Mouse (Mus musculus) forebrain, embryonic 15.5 days (tissue): Measurements from ENCODE around the gene Nap1l1. TPM values are rescaled to one million over a fixed set of nuclear protein-coding genes. Genes with fewer than 3 reads are reported as not detected.

ENCODE experiments used
- ATAC-seq: fragments of 200-750 bp; cut with Nextera tagmentation; replicated peaks from 2 replicates; pipeline ENCODE4 v1.8.0; 2017; ENCODE audit warnings: mild to moderate bottlenecking, moderate TSS enrichment, moderate library complexity
- H3K27ac ChIP-seq: fragments of 300-500 bp; sonication (generic); replicated peaks from 2 replicates; pipeline ENCODE4 v1.5.1; 2015; ENCODE audit warnings: mild to moderate bottlenecking, inconsistent platforms
- H3K27me3 ChIP-seq: fragments of 300-500 bp; sonication (generic); 2 replicates; pipeline ENCODE4 v1.6.1; 2015; ENCODE audit warnings: inconsistent platforms
- H3K36me3 ChIP-seq: fragments of 300-500 bp; sonication (generic); 2 replicates; pipeline ENCODE4 v1.6.1; 2015; ENCODE audit warnings: mild to moderate bottlenecking, inconsistent platforms
- H3K4me1 ChIP-seq: fragments of 300-500 bp; sonication (generic); 2 replicates; pipeline ENCODE4 v1.6.1; 2015; ENCODE audit warnings: inconsistent platforms
- H3K4me2 ChIP-seq: fragments of 300-500 bp; sonication (generic); replicated peaks from 2 replicates; pipeline ENCODE4 v1.6.1; 2015; ENCODE audit warnings: mild to moderate bottlenecking, inconsistent platforms
- H3K4me3 ChIP-seq: fragments of 300-500 bp; sonication (generic); 2 replicates; pipeline ENCODE4 v1.5.1; 2015; ENCODE audit warnings: mild to moderate bottlenecking, inconsistent platforms
- H3K9ac ChIP-seq: fragments of 300-500 bp; sonication (generic); replicated peaks from 2 replicates; pipeline ENCODE4 v1.6.1; 2015; ENCODE audit warnings: mild to moderate bottlenecking, inconsistent platforms
- H3K9me3 ChIP-seq: fragments of 300-500 bp; sonication (generic); 2 replicates; pipeline ENCODE4 v1.6.1; 2016; ENCODE audit warnings: inconsistent platforms
- WGBS: fragments of 180-500 bp; shearing (Covaris S2); methylation state at CpG from one replicate; pipeline ENCODE4 v1.1.7; 2015; ENCODE audit warnings: mixed read lengths; 5-methylcytosine and 5-hydroxymethylcytosine counted together
- polyA plus RNA-seq: library from polyadenylated mRNA; unstranded; fragments of >200 nt; fragmentation: Nextera tagmentation; extraction: Ambion mirVana; gene quantifications from 2 replicates; pipeline ENCODE4 v1.2.1, GENCODE M21; 2015

The Nap1l1 gene
- polyA plus RNA-seq, 1 experiment from 2014 or later: 219 TPM

- no peaks in the 10 kb centered on the region; the same call in 1 of the 2 replicates for H3K4me1 ChIP-seq
- no peaks in the 10 kb centered on the region for H3K9me3 ChIP-seq
- no peak for ATAC-seq
- no peak overlapping the region for H3K27ac ChIP-seq
- no peaks in the 10 kb centered on the region for H3K27me3 ChIP-seq
- no peak overlapping the region for H3K4me2 ChIP-seq
- H3K4me3 ChIP-seq: no peak overlapping the region
- no peaks in the 10 kb centered on the region for H3K36me3 ChIP-seq
- 55% methylated on average over 9 of the region's 9 CpGs for WGBS
- H3K9ac ChIP-seq: no peak overlapping the region
Observed at GRCm38 (mm10) chr10:111459040-111459439, 14.0 kb upstream of the Nap1l1 start.

DNA sequence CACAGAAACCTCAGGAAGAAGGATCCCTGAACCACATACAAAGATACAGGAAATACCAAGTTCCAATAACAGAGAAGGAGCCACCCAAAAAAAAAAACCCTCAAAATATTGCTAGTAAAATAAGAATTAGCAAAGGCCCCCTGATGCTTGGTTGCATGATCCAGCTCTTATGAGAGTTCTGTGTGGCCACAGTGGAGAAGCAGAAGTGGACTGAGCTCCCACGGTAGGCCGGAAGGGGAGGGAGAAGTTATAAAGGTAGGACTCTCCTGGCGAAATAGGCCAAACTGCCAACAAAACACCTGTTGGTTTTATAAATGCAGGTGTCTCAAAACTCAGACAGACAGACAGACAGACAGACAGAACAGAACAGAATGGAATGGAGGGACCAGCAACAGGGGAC lies 13.1 kb upstream of the Nap1l1 start:
- Histone ChIP-seq H3K9ac (no peak overlapping the region), H3K27me3 (no peaks in the 10 kb centered on the region), H3K4me1 (no peaks in the 10 kb centered on the region; the same call in 1 of the 2 replicates), H3K27ac (no peak overlapping the region), H3K36me3 (no peaks in the 10 kb centered on the region), H3K9me3 (no peaks in the 10 kb centered on the region), H3K4me3 (no peak overlapping the region), H3K4me2 (no peak overlapping the region)
- ATAC-seq: no peak
- 77% methylated on average over 3 of the region's 3 CpGs for WGBS

DNA sequence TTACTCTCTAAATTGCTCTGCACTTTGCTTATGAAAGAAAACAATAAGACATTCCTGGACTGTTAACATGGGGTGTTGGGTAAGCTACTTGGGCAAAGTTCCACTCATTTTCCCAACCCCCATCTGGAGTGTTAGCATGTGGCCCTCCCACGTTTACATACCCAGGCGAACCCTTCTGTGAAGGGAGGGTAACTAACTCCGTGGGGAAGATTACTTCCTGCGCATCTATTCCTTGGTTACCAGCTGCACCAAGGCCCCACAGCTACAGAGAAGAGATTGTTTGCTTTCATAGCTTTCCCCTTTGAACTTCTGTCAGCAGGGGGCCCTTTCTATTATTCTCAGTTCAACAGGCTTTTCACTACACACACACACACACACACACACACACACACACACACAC lies 12.6 kb upstream of the Nap1l1 start:
- WGBS: 3% methylated on average over 4 of the region's 4 CpGs
- H3K9ac ChIP-seq: no peak overlapping the region
- no peaks in the 10 kb centered on the region for H3K9me3 ChIP-seq
- H3K4me1 ChIP-seq: no peaks in the 10 kb centered on the region; the same call in 1 of the 2 replicates
- no peak overlapping the region for H3K27ac ChIP-seq
- H3K36me3 ChIP-seq: no peaks in the 10 kb centered on the region
- no peak overlapping the region for H3K4me3 ChIP-seq
- H3K4me2 ChIP-seq: no peak overlapping the region
- ATAC-seq: no peak
- no peaks in the 10 kb centered on the region for H3K27me3 ChIP-seq

GRCm38 (mm10) chr10:111464833-111465232 lies 8.2 kb upstream of the Nap1l1 start:
- H3K4me2 ChIP-seq: no peak overlapping the region
- no peak for ATAC-seq
- H3K4me1 ChIP-seq: no peaks in the 10 kb centered on the region
- H3K36me3 ChIP-seq: no peaks in the 10 kb centered on the region
- no peaks in the 10 kb centered on the region for H3K9me3 ChIP-seq
- WGBS: 88% methylated on average over 1 of the region's 1 CpGs
- no peak overlapping the region for H3K4me3 ChIP-seq
- H3K27ac ChIP-seq: no peak overlapping the region
- H3K9ac ChIP-seq: no peak overlapping the region
- H3K27me3 ChIP-seq: no peaks in the 10 kb centered on the region

- Histone ChIP-seq H3K27me3 (no peaks in the 10 kb centered on the region), H3K27ac (no peak overlapping the region), H3K4me2 (no peak overlapping the region), H3K9ac (no peak overlapping the region), H3K9me3 (no peaks in the 10 kb centered on the region), H3K4me1 (no peaks in the 10 kb centered on the region), H3K36me3 (no peaks in the 10 kb centered on the region), H3K4me3 (no peak overlapping the region)
- WGBS: 52% methylated on average over 2 of the region's 2 CpGs
- no peak for ATAC-seq
Observed at GRCm38 (mm10) chr10:111465409-111465808, 7.6 kb upstream of the Nap1l1 start.

DNA sequence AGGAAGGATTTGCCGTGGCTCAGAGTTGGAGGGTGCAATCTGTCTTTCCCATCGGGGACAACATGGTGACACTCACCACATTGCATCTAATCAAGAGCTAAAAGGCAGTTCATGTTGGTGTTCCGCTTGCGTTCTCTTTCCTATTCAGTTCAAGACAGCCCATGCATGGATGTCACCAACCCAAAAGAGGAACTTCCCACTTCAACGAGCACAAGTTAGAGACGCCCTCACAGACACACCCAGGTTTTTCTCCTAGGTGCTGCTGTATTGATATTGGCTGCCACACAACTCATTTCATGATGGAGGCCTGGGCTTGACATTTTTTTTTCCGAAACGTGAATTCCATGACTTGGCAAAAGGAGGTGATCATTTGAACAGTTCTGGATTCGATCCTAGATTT lies 1.9 kb upstream of the Nap1l1 start:
- H3K4me1 ChIP-seq: peaks cover 31% of the 10 kb centered on the region
- H3K9me3 ChIP-seq: no peaks in the 10 kb centered on the region
- H3K27ac ChIP-seq: no peak overlapping the region
- no peak overlapping the region for H3K4me2 ChIP-seq
- no peak overlapping the region for H3K9ac ChIP-seq
- H3K36me3 ChIP-seq: no peaks in the 10 kb centered on the region
- ATAC-seq: no peak
- no peaks in the 10 kb centered on the region for H3K27me3 ChIP-seq
- WGBS: 87% methylated on average over 9 of the region's 9 CpGs
- no peak overlapping the region for H3K4me3 ChIP-seq

- peaks cover 47% of the 10 kb centered on the region for H3K4me1 ChIP-seq
- peak overlapping the region; percentile 94 for H3K4me3 ChIP-seq
- H3K27me3 ChIP-seq: no peaks in the 10 kb centered on the region
- H3K4me2 ChIP-seq: peak overlapping the region; percentile 61
- H3K27ac ChIP-seq: peak overlapping the region; percentile 99
- H3K9me3 ChIP-seq: no peaks in the 10 kb centered on the region
- peak overlapping the region; percentile 94 for H3K9ac ChIP-seq
- ATAC-seq: peak; percentile 69
- under 1% methylated on average over 53 of the region's 58 CpGs for WGBS
- no peaks in the 10 kb centered on the region for H3K36me3 ChIP-seq
Observed at GRCm38 (mm10) chr10:111473511-111474371, 718 bp downstream of the Nap1l1 start.

GRCm38 (mm10) chr10:111476301-111476700 lies 3.3 kb downstream of the Nap1l1 start:
- H3K4me2 ChIP-seq: peak overlapping the region; percentile 29
- H3K27me3 ChIP-seq: no peaks in the 10 kb centered on the region
- no peaks in the 10 kb centered on the region for H3K36me3 ChIP-seq
- H3K9me3 ChIP-seq: no peaks in the 10 kb centered on the region
- no peak overlapping the region for H3K27ac ChIP-seq
- ATAC-seq: no peak
- 29% methylated on average over 4 of the region's 4 CpGs for WGBS
- H3K4me1 ChIP-seq: peaks cover 55% of the 10 kb centered on the region
- no peak overlapping the region for H3K4me3 ChIP-seq
- no peak overlapping the region for H3K9ac ChIP-seq

DNA sequence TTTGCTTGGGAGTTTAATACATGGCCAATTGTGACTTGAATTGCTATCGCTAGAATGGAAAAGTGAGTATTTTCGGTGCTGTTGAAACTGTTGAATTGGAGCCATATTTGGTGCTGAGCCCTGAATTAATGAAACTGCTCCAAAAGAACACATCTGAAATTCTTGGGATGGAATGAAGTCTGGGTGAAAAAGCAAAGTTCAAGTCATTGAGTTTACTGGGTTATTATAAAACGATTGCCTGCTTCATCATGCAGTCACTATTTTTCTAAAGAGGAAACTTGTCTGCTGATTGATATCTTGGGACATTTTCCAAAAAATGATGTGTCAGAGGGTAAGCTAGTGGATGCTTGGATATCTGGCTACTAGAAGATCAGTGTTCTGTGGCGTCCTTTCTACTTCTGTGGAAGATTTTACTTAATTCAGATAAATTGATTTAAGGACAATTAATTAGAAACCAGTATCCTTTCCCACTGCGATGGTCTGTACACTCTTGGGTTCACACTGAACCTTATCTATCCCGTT lies 4.0 kb downstream of the Nap1l1 start:
- 81% methylated on average over 6 of the region's 6 CpGs for WGBS
- Histone ChIP-seq H3K4me2 (no peak overlapping the region), H3K4me3 (no peak overlapping the region), H3K4me1 (peaks cover 52% of the 10 kb centered on the region), H3K27me3 (no peaks in the 10 kb centered on the region), H3K9me3 (no peaks in the 10 kb centered on the region), H3K36me3 (peaks cover 4% of the 10 kb centered on the region; the same call in 1 of the 2 replicates), H3K27ac (no peak overlapping the region), H3K9ac (no peak overlapping the region)
- no peak for ATAC-seq

DNA sequence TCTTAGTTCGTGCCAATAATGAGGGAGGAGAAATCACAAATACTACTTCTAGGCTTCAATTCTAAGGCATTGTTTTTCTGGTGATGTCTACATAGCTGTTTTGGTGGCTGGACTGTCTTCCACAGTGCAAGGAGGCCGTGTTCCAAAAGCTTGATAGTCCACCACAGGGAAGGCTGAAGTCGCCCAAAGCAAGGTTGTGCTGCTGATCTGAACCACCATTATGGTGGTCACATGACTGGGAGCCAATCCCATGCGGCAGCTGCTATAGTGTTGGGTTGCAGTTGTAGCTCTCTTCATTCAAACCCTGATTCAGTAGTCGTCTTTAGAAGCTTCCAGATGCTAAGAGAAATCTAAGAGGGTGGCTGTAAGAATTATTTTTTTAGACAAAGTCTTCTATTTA lies 6.6 kb downstream of the Nap1l1 start:
- ATAC-seq: no peak

DNA sequence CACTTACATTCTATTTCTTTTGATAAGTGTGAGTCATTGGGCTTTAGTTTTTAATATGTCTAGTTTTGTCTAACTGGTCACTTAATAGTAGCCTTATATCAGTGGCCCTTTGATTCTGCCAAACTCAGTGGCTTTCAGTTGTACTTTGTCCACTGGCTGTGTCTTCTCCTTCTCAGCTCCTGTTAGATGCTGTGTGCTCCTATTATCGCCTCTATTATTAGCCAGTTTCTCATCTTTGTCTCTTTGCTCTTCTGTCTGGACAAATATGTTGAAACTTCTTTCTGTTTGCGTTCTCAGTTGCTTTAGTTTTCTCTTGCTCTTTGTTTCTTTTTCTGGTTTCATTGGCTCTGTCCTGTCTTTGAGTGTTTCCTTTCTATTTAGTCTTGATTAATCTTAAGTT lies 9.6 kb downstream of the Nap1l1 start:
- H3K36me3 ChIP-seq: peaks cover 35% of the 10 kb centered on the region
- 87% methylated on average over 2 of the region's 2 CpGs for WGBS
- ATAC-seq: no peak

More for the DNA sequence above, 6.6 kb downstream of the Nap1l1 start:
- peaks cover 12% of the 10 kb centered on the region for H3K36me3 ChIP-seq
- WGBS: 77% methylated on average over 5 of the region's 5 CpGs
- no peak overlapping the region for H3K4me2 ChIP-seq
- H3K27ac ChIP-seq: no peak overlapping the region
- no peak overlapping the region for H3K9ac ChIP-seq
- peaks cover 39% of the 10 kb centered on the region for H3K4me1 ChIP-seq
- no peak overlapping the region for H3K4me3 ChIP-seq
- no peaks in the 10 kb centered on the region for H3K9me3 ChIP-seq
- H3K27me3 ChIP-seq: no peaks in the 10 kb centered on the region

DNA sequence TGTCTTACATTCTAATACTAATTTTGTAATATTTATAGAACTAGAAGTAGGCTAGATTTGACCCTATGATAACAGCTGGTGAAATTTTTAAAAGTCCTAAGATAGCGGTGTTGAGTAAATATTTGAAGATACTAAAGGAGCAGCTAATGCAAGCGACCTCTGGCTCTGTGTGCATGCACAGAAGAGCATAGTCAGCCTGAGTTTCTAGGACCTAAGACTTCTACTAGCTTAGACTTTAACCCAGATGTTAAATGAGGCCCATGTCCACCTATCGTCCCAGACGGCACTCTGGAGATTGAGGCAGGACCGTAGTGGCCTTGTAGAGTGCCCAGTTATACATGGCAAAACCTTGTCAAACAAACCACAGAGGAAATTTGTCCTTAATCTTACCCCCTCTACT lies 11.1 kb downstream of the Nap1l1 start:
- Histone ChIP-seq H3K4me1 (0 out of 2 replicates have a peak, but pooled peaks cover 8% of the 10 kb centered on the region), H3K27me3 (no peaks in the 10 kb centered on the region), H3K4me2 (no peak overlapping the region), H3K27ac (no peak overlapping the region), H3K4me3 (no peak overlapping the region), H3K36me3 (peaks cover 40% of the 10 kb centered on the region), H3K9ac (no peak overlapping the region), H3K9me3 (no peaks in the 10 kb centered on the region)
- 91% methylated on average over 5 of the region's 5 CpGs for WGBS
- ATAC-seq: no peak

More for the DNA sequence above, 9.6 kb downstream of the Nap1l1 start:
- Histone ChIP-seq H3K9ac (no peak overlapping the region), H3K9me3 (no peaks in the 10 kb centered on the region), H3K4me2 (no peak overlapping the region), H3K4me1 (peaks cover 11% of the 10 kb centered on the region; the same call in 1 of the 2 replicates), H3K27ac (no peak overlapping the region), H3K4me3 (no peak overlapping the region), H3K27me3 (no peaks in the 10 kb centered on the region)
